Mouse (Mus musculus) urinary bladder, postnatal 36 days (tissue): ENCODE measurements around the gene Capns2.

ENCODE experiments used
- DNase-seq, 2 experiments: peaks; one replicate each; pipeline ENCODE4 v3.0.0; 2022; ENCODE audit warnings: low spot score in 2 of 2, mixed read lengths in 1 of 2

The Capns2 gene

GRCm38 (mm10) chr8:92906553-92906952 is 5.3 kb downstream of the Capns2 start:
- DNase-seq: no peak

GRCm38 (mm10) chr8:92908448-92908847 is 7.2 kb downstream of the Capns2 start:
- no peak for DNase-seq

GRCm38 (mm10) chr8:92911477-92911876 is 10.3 kb downstream of the Capns2 start:
- DNase-seq: no peak

- no peak for DNase-seq
Observed at GRCm38 (mm10) chr8:92913396-92913795, 12.2 kb downstream of the Capns2 start.

GRCm38 (mm10) chr8:92916082-92916481 is 14.9 kb downstream of the Capns2 start:
- no peak for DNase-seq

GRCm38 (mm10) chr8:92921768-92922167 is 20.6 kb downstream of the Capns2 start:
- DNase-seq: no peak

GRCm38 (mm10) chr8:92928986-92929385 is 27.8 kb downstream of the Capns2 start:
- no peak for DNase-seq

- no peak for DNase-seq
Observed at GRCm38 (mm10) chr8:92938056-92938455, 36.8 kb downstream of the Capns2 start.

GRCm38 (mm10) chr8:92949071-92949470 is 47.9 kb downstream of the Capns2 start:
- no peak for DNase-seq

GRCm38 (mm10) chr8:92950639-92951371 is 49.6 kb downstream of the Capns2 start:
- DNase-seq: no peak
